Mouse (Mus musculus) spleen, adult 2 months (tissue): ENCODE results near the gene Cirbp. TPM values are rescaled to one million over a fixed set of nuclear protein-coding genes. Genes with fewer than 3 reads are reported as not detected.

Source experiments
- DNase-seq, 2 experiments: peaks; one replicate each; pipeline versions ENCODE4 v3.0.0 to v3.0.0-alpha.2; 2012 to 2021; ENCODE audit warnings: low spot score in 2 of 2, low read depth in 1 of 2
- H3K27ac ChIP-seq: fragments of 200-500 bp; 2 replicates; pipeline ENCODE4 v1.5.1; 2012; ENCODE audit warnings: low read length, inconsistent platforms; ENCODE audit not compliant: insufficient read depth
- H3K27me3 ChIP-seq: fragments of 200-500 bp; 2 replicates; pipeline ENCODE4 v1.6.1; 2012; ENCODE audit warnings: mild to moderate bottlenecking, moderate library complexity, low read length, inconsistent platforms; ENCODE audit not compliant: control insufficient read depth, insufficient read depth
- H3K36me3 ChIP-seq: fragments of 200-500 bp; 2 replicates; pipeline ENCODE4 v1.6.1; 2012; ENCODE audit warnings: mild to moderate bottlenecking, low read length, inconsistent platforms; ENCODE audit not compliant: control insufficient read depth, insufficient read depth
- H3K4me1 ChIP-seq: fragments of 200-500 bp; 2 replicates; pipeline ENCODE4 v1.6.1; 2011; ENCODE audit warnings: inconsistent platforms; ENCODE audit not compliant: control insufficient read depth, insufficient read depth, insufficient read length
- H3K4me3 ChIP-seq: fragments of 200-500 bp; 2 replicates; pipeline ENCODE4 v1.5.1; 2011; ENCODE audit warnings: mild to moderate bottlenecking, inconsistent platforms; ENCODE audit not compliant: insufficient read depth, insufficient read length; ENCODE audit errors: extremely low read depth
- CTCF ChIP-seq: fragments of 200-500 bp; IDR thresholded peaks from 2 replicates; pipeline ENCODE4 v1.5.1; 2011; ENCODE audit warnings: mild to moderate bottlenecking, inconsistent platforms; ENCODE audit not compliant: insufficient read depth, insufficient read length, insufficient replicate concordance; ENCODE audit errors: extremely low read depth
- POLR2A ChIP-seq: fragments of 200-500 bp; IDR thresholded peaks from 2 replicates; pipeline ENCODE4 v1.6.1; 2011; ENCODE audit warnings: low read depth, low read length, inconsistent platforms
- WGBS: fragments of 180-500 bp; shearing (Covaris S2); methylation state at CpG from one replicate; pipeline ENCODE4 v1.1.7; 2018; 5-methylcytosine and 5-hydroxymethylcytosine counted together
- polyA plus RNA-seq: library from polyadenylated mRNA; depleted of rRNA; stranded (reverse); fragments of >200 nt; gene quantifications from 2 replicates; pipeline ENCODE4 v1.2.3, GENCODE M21; 2012

The Cirbp gene
- polyA plus RNA-seq, 1 experiment = 144 TPM

- no peak for DNase-seq
- TF ChIP-seq CTCF (no peak), POLR2A (no peak)
- peaks cover 18% of the 10 kb centered on the region for H3K27me3 ChIP-seq
- no peak overlapping the region for H3K4me3 ChIP-seq
- no peaks in the 10 kb centered on the region for H3K36me3 ChIP-seq
- peaks cover 7% of the 10 kb centered on the region for H3K4me1 ChIP-seq
- H3K27ac ChIP-seq = no peak overlapping the region
- 85% methylated on average over 8 of the region's 8 CpGs for WGBS
These were observed 28.7 kb downstream of the Cirbp start for GRCm38 (mm10) chr10:80194441-80194840.

GRCm38 (mm10) chr10:80196167-80196566, 30.4 kb downstream of the Cirbp start:
- DNase-seq = no peak
- H3K27me3 ChIP-seq = peaks cover 4% of the 10 kb centered on the region; the same call in 1 of the 2 replicates
- H3K27ac ChIP-seq = no peak overlapping the region
- 83% methylated on average over 1 of the region's 1 CpGs for WGBS
- H3K4me3 ChIP-seq = no peak overlapping the region
- TF ChIP-seq POLR2A = no peak
- no peak for TF ChIP-seq CTCF
- no peaks in the 10 kb centered on the region for H3K4me1 ChIP-seq
- no peaks in the 10 kb centered on the region for H3K36me3 ChIP-seq

- no peak for DNase-seq
- no peak for TF ChIP-seq CTCF
- no peak for TF ChIP-seq POLR2A
- 89% methylated on average over 33 of the region's 33 CpGs for WGBS
- Histone ChIP-seq H3K27me3 (peaks cover 3% of the 10 kb centered on the region; the same call in 1 of the 2 replicates), H3K36me3 (no peaks in the 10 kb centered on the region), H3K4me3 (no peak overlapping the region), H3K4me1 (no peaks in the 10 kb centered on the region), H3K27ac (no peak overlapping the region)
These were observed 31.2 kb downstream of the Cirbp start for GRCm38 (mm10) chr10:80196778-80197581.

DNA sequence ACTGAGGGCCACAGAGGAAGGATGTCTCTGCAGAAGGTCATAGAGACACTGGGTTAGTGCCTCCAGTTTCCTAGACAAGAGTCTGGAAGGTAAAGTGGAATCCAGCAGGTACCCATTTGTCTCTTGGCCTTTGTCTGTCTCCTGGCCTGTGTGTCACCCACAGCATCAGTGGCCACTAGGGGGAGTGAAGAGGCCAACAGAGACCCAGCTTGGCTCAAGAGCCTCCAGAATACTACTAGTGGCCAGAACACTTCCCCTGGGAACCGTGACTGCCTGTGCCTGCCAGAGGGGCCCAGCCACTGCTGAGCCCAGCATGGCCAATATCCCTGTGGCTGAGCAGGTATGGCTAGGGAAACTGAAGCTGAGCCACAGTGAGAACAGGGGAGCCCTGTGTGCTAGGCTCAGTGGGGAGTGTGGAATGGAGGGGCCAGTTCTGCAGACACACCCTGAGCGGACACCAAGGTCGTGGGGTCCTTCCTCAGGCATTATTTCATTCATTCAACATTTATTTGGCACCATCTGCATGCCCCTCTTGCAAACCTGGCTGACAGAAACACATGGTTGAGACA, 33.7 kb downstream of the Cirbp start:
- Histone ChIP-seq H3K4me1 (no peaks in the 10 kb centered on the region), H3K27ac (no peak overlapping the region), H3K4me3 (no peak overlapping the region), H3K27me3 (no peaks in the 10 kb centered on the region), H3K36me3 (no peaks in the 10 kb centered on the region)
- TF ChIP-seq POLR2A (no peak), CTCF (peak; percentile 88; the same call in 1 of the 2 replicates)
- peak; percentile 65 to 80 for DNase-seq
- WGBS = 53% methylated on average over 3 of the region's 3 CpGs

GRCm38 (mm10) chr10:80200485-80200884, 34.7 kb downstream of the Cirbp start:
- Histone ChIP-seq H3K27me3 (no peaks in the 10 kb centered on the region), H3K4me3 (no peak overlapping the region), H3K36me3 (no peaks in the 10 kb centered on the region), H3K4me1 (no peaks in the 10 kb centered on the region), H3K27ac (no peak overlapping the region)
- TF ChIP-seq CTCF (no peak), POLR2A (no peak)
- no peak for DNase-seq
- WGBS = 85% methylated on average over 6 of the region's 6 CpGs

- Histone ChIP-seq H3K27me3 (no peaks in the 10 kb centered on the region), H3K4me3 (no peak overlapping the region), H3K27ac (no peak overlapping the region), H3K4me1 (no peaks in the 10 kb centered on the region), H3K36me3 (no peaks in the 10 kb centered on the region)
- WGBS = 72% methylated on average over 7 of the region's 7 CpGs
- DNase-seq = no peak
- TF ChIP-seq CTCF (no peak), POLR2A (no peak)
These were observed 38.3 kb downstream of the Cirbp start for GRCm38 (mm10) chr10:80204055-80204454.

DNA sequence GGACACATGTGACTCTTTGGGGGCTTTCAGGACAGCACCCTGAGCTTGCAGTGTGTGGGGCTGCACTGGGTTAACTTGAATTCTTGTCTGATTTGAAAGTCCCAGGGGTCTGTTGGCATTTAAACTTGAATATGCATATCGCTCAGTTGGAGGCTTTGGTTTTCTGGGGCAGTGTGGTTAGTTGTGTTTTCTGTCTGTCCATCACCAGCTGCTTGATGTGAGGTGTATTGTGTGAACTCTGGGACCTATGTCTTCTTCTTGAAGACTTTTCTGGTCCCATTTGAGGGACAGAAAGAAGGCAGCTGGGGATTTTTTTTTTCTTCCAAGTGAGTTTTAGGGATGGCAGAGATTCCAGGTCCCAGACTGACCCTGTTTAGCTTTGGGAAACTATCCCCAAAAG, 41.4 kb downstream of the Cirbp start:
- no peak for TF ChIP-seq CTCF
- no peak for TF ChIP-seq POLR2A
- H3K4me3 ChIP-seq = no peak overlapping the region
- no peaks in the 10 kb centered on the region for H3K36me3 ChIP-seq
- no peak for DNase-seq
- no peaks in the 10 kb centered on the region for H3K4me1 ChIP-seq
- 91% methylated on average over 1 of the region's 1 CpGs for WGBS
- no peaks in the 10 kb centered on the region for H3K27me3 ChIP-seq
- no peak overlapping the region for H3K27ac ChIP-seq
